Mouse (Mus musculus) retina, embryonic 14.5 days (tissue): ENCODE results near the gene Kcnh1.
A peak's percentile ranks its signal among the peaks of the same experiment; 100 is the strongest.

Experiments used
- DNase-seq: peaks from one replicate; pipeline ENCODE4 v3.0.0-alpha.2; 2015; ENCODE audit warnings: low spot score

Kcnh1 gene

DNA sequence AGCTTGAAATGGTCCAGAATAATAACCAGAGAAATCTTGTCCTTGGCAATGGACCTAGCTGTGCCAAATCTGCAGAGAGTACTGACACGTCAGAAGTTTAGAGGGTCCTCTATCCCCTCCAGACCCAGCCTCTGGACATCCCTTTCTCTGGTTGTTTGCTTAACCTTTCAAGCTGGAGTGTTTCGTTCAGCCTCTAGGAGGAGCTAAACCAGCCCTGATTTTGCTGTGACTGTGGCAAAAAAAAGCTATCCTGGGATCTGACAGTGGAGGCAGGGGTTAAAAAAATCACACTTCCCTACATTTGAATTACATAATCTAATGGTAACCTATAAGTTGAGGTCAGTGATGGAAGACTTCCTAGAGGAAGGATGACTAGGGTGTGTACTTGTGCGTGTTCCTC, 133.6 kb downstream of the Kcnh1 start:
- peak; percentile 30 for DNase-seq

DNA sequence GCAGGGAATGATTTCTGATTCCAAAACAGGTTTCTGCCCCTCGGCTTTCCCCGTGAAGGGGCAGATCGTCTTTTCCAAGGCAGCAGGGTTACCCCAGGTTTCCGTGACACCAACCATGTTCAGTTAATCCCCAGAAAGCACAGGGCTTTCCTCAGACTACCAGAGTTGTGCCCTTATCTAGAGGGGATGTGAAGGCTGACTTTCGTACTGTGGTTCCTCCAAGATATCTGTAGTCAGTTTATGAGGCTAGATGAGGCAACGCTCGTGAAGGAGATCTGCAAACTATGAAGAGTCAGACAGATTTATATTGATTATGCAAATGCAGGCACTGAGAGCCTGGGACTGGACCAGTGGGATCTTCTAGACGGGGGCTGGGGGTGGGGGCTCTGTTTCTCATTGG, 136.5 kb downstream of the Kcnh1 start:
- DNase-seq: no peak

GRCm38 (mm10) chr1:192331207-192331606, 140.6 kb downstream of the Kcnh1 start:
- DNase-seq: no peak

- DNase-seq: no peak
Measured at GRCm38 (mm10) chr1:192336029-192336428, 145.5 kb downstream of the Kcnh1 start.

DNA sequence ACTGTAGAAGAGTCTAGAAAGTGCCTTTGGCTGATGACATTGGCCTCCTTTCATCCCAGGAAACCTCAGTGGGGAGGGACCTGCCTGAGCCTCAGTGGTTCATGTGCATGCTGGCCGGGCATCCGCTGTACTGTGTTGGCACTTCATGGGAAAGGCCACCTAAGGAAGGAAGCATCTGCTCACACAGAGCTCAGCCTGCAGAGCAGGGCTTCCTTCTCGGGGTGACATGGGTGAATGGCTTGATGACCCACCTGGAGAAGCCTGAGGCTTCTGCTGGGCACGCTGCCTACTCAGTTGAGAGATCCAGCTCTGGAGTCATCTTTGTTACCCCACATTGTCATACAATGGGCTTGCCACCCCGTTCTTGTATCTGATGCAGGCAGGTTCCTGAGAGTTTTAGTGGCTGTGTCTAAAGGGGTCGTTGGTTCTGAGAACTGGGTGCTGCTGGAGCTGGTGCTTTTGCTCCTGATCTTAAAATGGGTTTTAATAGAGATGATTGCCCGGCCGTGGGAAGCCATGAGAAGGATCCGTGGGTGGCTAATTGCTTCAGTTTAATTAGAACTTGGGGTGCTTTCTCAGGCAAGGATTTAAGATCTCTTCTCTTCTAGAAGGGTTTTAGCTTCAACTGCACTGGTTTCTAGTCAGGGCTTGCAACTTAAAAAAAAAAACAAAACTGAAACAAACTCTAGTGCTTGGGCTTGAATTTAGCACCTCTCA, 148.9 kb downstream of the Kcnh1 start:
- DNase-seq: no peak

GRCm38 (mm10) chr1:192341774-192342173, 151.2 kb downstream of the Kcnh1 start:
- DNase-seq: no peak

DNA sequence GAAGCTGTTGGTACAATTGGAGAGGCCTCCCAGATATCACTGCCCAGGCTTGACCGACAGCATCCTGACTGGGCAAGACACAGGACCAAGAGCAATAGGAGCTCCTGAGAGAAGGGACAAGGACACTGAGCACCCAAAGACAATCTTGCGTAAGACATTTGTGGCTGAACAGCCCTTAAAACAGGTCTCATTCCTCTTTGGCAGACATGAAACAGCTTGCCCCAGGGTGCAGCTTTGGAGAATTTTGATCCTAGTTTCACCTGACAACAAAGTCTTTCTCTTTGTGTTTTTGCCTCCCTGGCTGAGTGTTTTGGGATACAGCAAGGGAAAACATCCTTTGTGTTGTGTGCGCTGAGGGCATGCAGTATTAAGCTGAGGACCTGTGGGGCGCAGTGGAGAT, 153.4 kb downstream of the Kcnh1 start:
- no peak for DNase-seq

- no peak for DNase-seq
Measured at GRCm38 (mm10) chr1:192347327-192347726, 156.8 kb downstream of the Kcnh1 start.

GRCm38 (mm10) chr1:192356231-192356630, 165.7 kb downstream of the Kcnh1 start:
- no peak for DNase-seq

- no peak for DNase-seq
Measured at GRCm38 (mm10) chr1:192359212-192359611, 168.6 kb downstream of the Kcnh1 start.

- DNase-seq: no peak
Measured at GRCm38 (mm10) chr1:192368336-192368735, 177.8 kb downstream of the Kcnh1 start.

DNA sequence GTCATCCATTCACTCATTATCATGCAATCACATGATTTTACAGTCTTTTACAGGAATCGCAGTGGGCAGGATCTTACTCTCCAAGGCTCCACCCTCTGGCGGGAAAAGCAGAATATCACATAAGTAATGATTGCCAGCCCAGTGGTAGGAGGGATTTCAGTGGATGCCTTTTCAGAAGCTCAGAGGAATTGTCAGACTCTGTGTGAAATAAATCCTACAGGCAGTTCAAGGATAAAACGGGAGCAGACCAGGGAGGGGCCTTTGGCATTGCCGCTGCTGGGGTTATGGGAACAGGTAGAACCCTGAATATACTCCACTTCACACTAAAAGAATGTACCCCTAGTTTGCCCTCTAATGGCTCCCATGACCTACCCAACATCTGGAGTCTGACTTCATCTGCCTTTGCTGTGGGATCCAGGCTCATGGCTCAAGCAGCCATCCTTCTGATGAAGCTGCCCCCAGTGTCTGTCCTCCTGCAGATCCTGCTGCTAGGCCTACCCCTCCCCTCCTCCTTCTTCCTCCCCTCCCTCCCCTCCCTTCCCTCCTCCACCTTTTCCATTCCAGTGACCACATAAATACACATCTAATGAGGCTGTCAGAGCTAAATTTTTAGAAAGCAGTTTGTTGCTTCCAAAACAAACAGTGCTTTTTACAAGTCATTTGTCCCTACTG, 181.5 kb downstream of the Kcnh1 start:
- DNase-seq: no peak

- no peak for DNase-seq
Measured at GRCm38 (mm10) chr1:192378546-192379075, 188.0 kb downstream of the Kcnh1 start.

DNA sequence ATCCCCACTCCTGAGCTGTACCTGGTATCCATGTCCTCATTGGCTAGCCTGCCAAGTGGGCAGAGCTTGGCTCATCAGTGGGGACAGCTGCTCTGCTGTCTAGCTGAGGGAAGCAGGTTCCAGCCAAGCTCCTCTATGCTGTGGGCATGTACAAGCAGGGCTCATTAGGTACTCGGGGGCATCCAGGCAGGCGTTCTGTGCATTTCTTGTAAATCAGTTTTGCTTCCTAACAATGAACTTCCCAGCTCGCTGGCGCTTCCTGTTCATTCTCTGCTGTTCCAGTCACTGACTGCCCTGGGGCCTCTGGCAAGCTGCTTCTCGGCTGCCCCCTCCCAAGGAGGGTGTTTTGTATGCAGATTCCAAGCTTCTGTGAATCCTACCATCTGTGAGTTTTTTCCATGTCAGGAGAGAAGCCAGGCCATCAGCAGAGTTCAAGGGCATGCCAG, 190.0 kb downstream of the Kcnh1 start:
- DNase-seq: no peak

- DNase-seq: no peak
Measured at GRCm38 (mm10) chr1:192387624-192388023, 197.1 kb downstream of the Kcnh1 start.

GRCm38 (mm10) chr1:192391041-192391440, 200.5 kb downstream of the Kcnh1 start:
- DNase-seq: no peak

GRCm38 (mm10) chr1:192392232-192392631, 201.7 kb downstream of the Kcnh1 start:
- no peak for DNase-seq

- DNase-seq: no peak
Measured at GRCm38 (mm10) chr1:192399667-192400490, 209.3 kb downstream of the Kcnh1 start.

DNA sequence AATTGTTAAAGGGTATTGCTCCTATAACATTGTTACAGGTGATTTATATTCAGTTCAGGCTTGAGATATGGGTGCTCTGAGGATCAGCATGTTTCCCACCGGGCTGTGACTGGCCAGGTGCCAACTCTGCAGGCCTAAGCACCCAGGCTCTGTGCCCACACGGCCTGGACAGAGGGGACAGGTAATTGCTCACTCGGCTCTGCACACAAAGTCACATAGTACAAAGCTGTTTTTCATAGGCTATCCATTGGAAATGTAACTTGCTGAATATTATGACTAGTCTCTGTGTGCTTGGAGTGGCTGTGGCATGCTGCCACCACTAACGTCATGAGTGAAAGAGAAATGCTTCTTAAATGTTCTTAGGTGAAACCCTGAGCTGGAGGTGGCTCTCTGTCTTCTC, 210.4 kb downstream of the Kcnh1 start:
- no peak for DNase-seq

GRCm38 (mm10) chr1:192402911-192403704, 212.5 kb downstream of the Kcnh1 start:
- no peak for DNase-seq

GRCm38 (mm10) chr1:192405136-192405535, 214.6 kb downstream of the Kcnh1 start:
- no peak for DNase-seq

DNA sequence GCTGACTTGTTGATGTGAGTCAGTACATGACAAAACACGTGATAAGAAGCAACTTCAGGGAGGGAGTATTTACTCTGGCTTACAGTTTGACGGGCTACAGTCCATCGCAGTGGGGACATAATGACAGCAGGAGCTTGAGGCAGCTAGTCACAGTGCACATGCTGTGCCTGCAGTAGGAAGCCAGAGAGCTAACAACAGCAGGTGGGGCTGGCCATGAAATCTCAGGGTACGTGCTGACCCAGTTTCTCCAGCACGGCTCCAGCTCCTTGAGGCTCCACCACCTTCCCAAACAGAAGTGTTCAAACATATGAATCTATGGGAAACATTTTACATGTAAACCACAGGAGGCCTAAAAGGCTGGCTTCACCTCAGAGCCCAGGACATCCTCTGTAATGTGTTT, 216.0 kb downstream of the Kcnh1 start:
- DNase-seq: no peak
